Mouse (Mus musculus) activated CD4-positive, CD25-positive, alpha-beta regulatory T cell, adult 4 months (primary cell): ENCODE measurements around the gene Flt3l. TPM values are rescaled to one million over a fixed set of nuclear protein-coding genes. Genes with fewer than 3 reads are reported as not detected.

ENCODE experiments used
- ATAC-seq: one replicate; pipeline ENCODE4 v1.8.0; 2017
- polyA plus RNA-seq, 2 experiments: library from polyadenylated mRNA; unstranded; fragments of 100-300 nt; shearing (Covaris generic); gene quantifications; one replicate each; pipeline ENCODE4 v1.2.1; 2017

Gene Flt3l
- polyA plus RNA-seq, 2 experiments from 2014 or later, result 118 to 125 TPM

DNA sequence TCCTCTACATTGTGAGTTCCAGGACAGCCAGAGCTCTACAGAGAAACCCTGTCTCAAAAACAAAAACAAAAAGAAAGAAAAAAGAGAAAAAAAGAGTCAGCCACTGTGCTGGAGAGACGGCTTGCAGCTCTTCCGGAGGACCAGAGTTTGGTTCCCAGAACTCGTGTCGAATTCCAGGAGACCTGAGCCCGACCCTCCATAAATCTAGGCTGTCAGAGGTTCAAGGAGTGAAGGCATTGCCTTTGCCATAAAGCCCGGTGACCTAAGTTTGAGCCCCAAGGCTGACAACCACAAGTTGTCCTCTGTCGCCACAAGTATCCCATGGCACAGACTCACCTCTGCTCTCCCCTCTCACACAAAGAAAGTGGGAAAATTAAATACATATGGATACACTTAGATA, 42.1 kb downstream of the Flt3l start:
- no peak for ATAC-seq

DNA sequence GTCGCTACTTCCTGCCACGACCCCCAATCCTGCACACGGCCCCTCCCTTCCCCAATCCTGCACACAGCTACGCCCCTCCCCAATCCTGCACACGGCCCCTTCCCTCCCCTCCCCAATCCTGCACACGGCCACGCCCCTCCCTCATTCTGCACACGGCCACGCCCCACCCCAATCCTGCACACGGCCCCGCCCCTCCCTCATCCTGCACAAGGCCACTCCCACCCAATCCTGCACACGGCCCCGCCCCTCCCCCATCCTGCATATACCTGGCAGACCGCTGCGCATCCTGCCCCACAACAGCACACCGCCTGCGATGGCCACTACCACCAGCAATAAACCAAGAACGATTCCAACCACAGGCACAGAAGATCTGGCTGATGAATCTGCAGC, 42.7 kb downstream of the Flt3l start:
- ATAC-seq, result no peak

- ATAC-seq, result no peak
Observed at GRCm38 (mm10) chr7:45092828-45093515, 43.3 kb downstream of the Flt3l start.

- no peak for ATAC-seq
Observed at GRCm38 (mm10) chr7:45092048-45092447, 44.2 kb downstream of the Flt3l start, which contains the start of gene Rcn3. TSS of gene Rcn3 (minus strand) at chr7:45092221.

DNA sequence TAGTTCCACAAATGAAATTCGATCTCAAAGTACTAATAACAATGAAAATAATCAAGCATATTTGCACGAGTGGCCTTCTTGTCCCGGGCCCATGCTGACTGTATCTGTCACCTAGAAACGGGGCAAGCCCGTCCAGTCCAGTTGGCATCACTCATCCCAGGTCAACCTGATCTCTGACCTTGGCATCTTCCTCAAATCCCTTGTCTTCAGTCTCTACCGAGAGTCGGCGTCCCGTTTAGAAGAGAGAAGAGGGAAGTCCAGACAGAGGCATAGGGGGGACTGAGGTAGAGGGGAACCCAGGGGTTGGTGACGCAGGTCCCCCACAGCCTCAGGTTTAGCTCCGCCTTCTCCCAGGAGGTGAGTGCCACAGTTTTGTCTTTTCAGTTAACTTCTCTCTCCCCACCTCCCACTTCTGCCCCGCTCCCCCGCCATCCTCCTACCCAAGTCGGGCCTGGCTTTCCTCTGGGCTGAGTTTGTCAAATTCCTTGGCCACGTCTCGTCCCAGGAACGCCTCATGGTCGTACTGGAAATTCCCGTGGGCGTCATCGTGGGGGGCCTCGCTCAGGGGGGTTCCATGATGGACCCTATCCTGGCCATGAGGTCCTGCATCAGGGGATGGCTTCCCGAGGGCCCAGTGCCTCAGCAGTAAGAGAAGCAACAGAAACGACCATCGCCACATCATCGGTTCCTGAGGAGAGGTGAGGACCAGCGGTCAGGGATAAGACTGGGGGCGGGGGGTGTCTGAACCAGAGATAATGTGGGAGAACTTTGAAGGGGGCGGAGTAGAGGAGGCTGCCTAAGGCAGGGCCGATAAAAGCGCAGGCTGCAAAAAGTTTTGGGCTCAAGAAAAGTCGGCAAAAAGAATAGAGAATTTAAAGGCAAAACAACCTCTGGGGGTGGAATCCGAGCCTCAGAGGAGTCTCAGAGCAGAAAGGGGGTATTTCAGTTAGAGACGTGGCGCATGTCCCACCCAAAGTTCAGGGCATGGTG, 44.9 kb downstream of the Flt3l start:
- ATAC-seq, result no peak

GRCm38 (mm10) chr7:45090251-45090977, 45.8 kb downstream of the Flt3l start:
- ATAC-seq, result no peak

DNA sequence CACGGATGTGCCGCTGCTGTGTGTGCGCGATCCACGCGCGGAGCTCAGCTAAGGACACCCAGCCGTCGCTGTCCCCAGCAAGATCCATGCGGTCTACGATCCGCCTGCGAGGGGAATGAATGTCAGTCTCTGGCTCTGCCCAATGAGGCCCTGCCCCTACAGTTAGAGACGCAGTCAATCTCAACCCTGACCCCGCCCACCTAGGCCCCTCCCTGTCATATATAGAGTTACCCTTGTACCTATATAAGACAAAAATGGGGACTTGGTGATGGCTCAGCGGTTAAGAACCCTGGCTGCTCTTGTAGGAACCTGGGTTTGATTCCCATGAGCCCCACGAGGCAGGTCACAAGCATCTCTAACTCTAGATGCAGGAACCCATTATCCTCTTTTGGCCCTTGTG, 47.6 kb downstream of the Flt3l start:
- no peak for ATAC-seq

DNA sequence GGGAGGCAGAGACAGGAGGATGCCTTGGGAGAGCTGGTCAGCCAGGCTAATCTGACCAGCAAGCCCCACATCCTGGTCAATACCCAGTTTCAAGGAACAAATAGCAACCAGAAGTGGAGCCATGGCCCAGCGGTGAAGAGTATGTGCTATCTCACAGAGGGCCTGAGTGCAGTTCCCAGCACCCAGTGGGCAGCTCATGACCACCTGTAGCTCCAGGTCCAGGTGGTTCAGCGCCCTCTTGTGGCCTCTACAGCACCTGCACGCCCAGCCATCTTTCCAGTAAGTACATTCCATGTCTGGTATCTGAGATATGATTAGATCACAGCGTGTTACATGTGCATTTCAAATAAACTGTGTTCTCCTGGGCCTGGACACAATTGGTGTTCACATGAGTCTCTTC, 50.1 kb downstream of the Flt3l start:
- no peak for ATAC-seq

DNA sequence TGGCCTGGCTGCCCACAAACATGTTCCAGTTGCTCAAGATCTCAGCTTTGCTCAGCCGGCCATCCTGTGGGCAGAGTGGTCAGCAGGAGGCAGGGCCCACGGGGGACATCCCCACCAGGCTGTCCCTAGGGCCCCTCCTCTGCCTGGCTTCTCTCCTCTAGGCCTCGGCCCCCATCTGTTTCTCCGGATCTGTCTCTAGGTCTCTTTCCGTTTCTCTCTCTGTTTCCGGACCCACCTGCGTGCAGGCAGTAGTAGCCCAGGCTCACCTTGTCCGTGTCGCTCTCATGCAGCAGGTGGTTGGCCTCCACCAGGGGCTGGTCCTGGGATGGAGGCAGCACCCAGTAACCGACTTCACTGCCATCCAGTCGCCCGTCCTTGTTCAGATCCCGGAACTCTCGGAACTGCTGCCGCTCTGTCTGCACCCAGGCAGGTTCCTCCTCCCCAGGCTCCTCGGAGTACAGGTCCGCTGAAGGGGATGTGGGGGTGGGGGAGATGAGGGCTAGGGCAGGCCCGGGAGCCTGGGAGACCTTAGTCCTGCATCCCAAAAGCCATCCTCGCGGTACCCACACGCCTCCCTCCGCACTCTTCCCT, 52.8 kb downstream of the Flt3l start:
- ATAC-seq, result peak; percentile 35

- ATAC-seq, result peak; percentile 66
Observed at GRCm38 (mm10) chr7:45082401-45083299, 53.6 kb downstream of the Flt3l start.

GRCm38 (mm10) chr7:45081016-45081415, 55.2 kb downstream of the Flt3l start:
- ATAC-seq, result no peak

DNA sequence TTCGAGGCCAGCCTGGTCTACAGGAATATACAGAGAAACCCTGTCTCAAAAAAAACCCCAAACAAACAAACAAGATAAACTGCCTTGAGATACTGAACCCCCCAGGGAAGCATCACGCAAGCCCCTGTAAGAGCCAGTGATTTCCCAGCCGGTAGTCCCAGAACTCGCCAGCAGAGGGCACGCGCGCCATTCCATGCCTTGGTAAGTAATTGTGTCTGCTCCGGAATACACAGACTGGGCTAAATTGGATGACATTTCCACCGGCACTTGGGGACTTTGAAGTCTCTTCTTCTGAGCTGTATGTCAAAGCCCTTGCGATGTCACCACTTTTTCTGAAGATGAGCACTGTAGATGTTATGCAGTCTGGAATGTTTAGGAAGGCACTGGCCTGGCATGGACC, 56.4 kb downstream of the Flt3l start:
- peak; percentile 50 for ATAC-seq

Other genes with a start within 250 kb of the Flt3l start
- 10 to 100 TPM; 12.2 to 20.1 TPM for gene Med25, start 243.7 kb downstream of the Flt3l start, polyA plus RNA-seq
- gene Fuz, start 240.4 kb downstream of the Flt3l start, polyA plus RNA-seq, result 10 to 100 TPM in 1 of 2 experiments, 1 to 10 TPM in 1; 7.3 to 19.3 TPM
- 1 to 10 TPM; 6.8 to 8.0 TPM for gene Ap2a1, start 206.9 kb downstream of the Flt3l start, polyA plus RNA-seq
- not detected for gene Tsks, start 193.2 kb downstream of the Flt3l start, polyA plus RNA-seq
- under 1 TPM; 0.80 to 0.98 TPM for gene Cpt1c, start 161.6 kb downstream of the Flt3l start, polyA plus RNA-seq
- 100 to 1,000 TPM in 1 of 2 experiments, 10 to 100 TPM in 1; 38.0 to 103 TPM for gene Prmt1, start 149.9 kb downstream of the Flt3l start, polyA plus RNA-seq
- 100 to 1,000 TPM in 1 of 2 experiments, 10 to 100 TPM in 1; 88.9 to 129 TPM for gene Irf3, start 138.8 kb downstream of the Flt3l start, polyA plus RNA-seq
- gene Bcl2l12, start 137.7 kb downstream of the Flt3l start, polyA plus RNA-seq, result 10 to 100 TPM; 18.4 to 31.8 TPM
- gene Scaf1, start 120.1 kb downstream of the Flt3l start, polyA plus RNA-seq, result 1 to 10 TPM; 8.6 to 8.7 TPM
- gene Rras, start 118.5 kb downstream of the Flt3l start, polyA plus RNA-seq, result 1 to 10 TPM; 4.5 to 6.1 TPM
- gene Prr12, start 83.6 kb downstream of the Flt3l start, polyA plus RNA-seq, result 10 to 100 TPM in 1 of 2 experiments, 1 to 10 TPM in 1; 9.5 to 11.4 TPM
- 100 to 1,000 TPM; 143 to 161 TPM for gene Nosip, start 74.0 kb downstream of the Flt3l start, polyA plus RNA-seq
- 1 to 10 TPM in 1 of 2 experiments, under 1 TPM in 1; 0.41 to 1.2 TPM for gene Prrg2, start 73.8 kb downstream of the Flt3l start, polyA plus RNA-seq
- 1 to 10 TPM; 4.7 to 5.4 TPM for gene Rcn3, start 44.2 kb downstream of the Flt3l start, polyA plus RNA-seq
- 1 to 10 TPM in 1 of 2 experiments, under 1 TPM in 1; 0.78 to 1.1 TPM for gene Fcgrt, start 32.6 kb downstream of the Flt3l start, polyA plus RNA-seq
- gene Rps11, start 12.0 kb downstream of the Flt3l start, polyA plus RNA-seq, result 1,000 to 10,000 TPM; 4,562 to 5,652 TPM
- gene Rpl13a, start 7.7 kb downstream of the Flt3l start, polyA plus RNA-seq, result 1,000 to 10,000 TPM; 7,090 to 8,122 TPM
- gene Gm45713, start 201 bp downstream of the Flt3l start, polyA plus RNA-seq, result not detected
- 10 to 100 TPM; 44.4 to 53.0 TPM for gene Pih1d1, start 17.9 kb upstream of the Flt3l start, polyA plus RNA-seq
- 10 to 100 TPM; 21.4 to 27.4 TPM for gene Aldh16a1, start 18.2 kb upstream of the Flt3l start, polyA plus RNA-seq
- not detected for gene Slc17a7, start 27.5 kb upstream of the Flt3l start, polyA plus RNA-seq
- gene Gfy, start 43.1 kb upstream of the Flt3l start, polyA plus RNA-seq, result not detected
- gene Pth2, start 44.6 kb upstream of the Flt3l start, polyA plus RNA-seq, result not detected
- under 1 TPM; 0.24 to 0.34 TPM for gene Ccdc155, start 68.5 kb upstream of the Flt3l start, polyA plus RNA-seq
- gene Dkkl1, start 75.7 kb upstream of the Flt3l start, polyA plus RNA-seq, result 10 to 100 TPM; 20.6 to 24.7 TPM
- 1 to 10 TPM; 1.5 to 2.8 TPM for gene Tead2, start 79.3 kb upstream of the Flt3l start, polyA plus RNA-seq
- gene Cd37, start 102.7 kb upstream of the Flt3l start, polyA plus RNA-seq, result 100 to 1,000 TPM; 420 to 495 TPM
- gene Slc6a16, start 104.7 kb upstream of the Flt3l start, polyA plus RNA-seq, result not detected
- not detected for gene Slc6a21, start 141.1 kb upstream of the Flt3l start, polyA plus RNA-seq
- 10 to 100 TPM; 21.7 to 27.8 TPM for gene Trpm4, start 197.3 kb upstream of the Flt3l start, polyA plus RNA-seq
- gene Hrc, start 198.9 kb upstream of the Flt3l start, polyA plus RNA-seq, result not detected
- gene Ppfia3, start 230.6 kb upstream of the Flt3l start, polyA plus RNA-seq, result not detected
- not detected for gene Lin7b, start 234.2 kb upstream of the Flt3l start, polyA plus RNA-seq